ENCODE assay signal across 8 mouse cellular contexts in genomic region chr3:146781131-146781530, GRCm38 (mm10). TPM values are rescaled to one million over a fixed set of nuclear protein-coding genes. Genes with fewer than 3 reads are reported as not detected.
A peak's percentile ranks its signal among the peaks of the same experiment; 100 is the strongest.
DNase-seq lines count a peak whose midpoint lies in the region; ATAC-seq and TF ChIP-seq lines count a peak whose summit lies in the region.

No protein-coding gene starts in this region.

- peak overlapping the region; percentile 54 for H3K4me2 ChIP-seq in heart, postnatal 0 days (ENCODE audit: low read depth, low read length)

- no peak overlapping the region; the same call in 1 of the 2 replicates for H3K9ac ChIP-seq in heart, postnatal 0 days (replicated peaks; ENCODE audit: low read depth, low read length)

- H3K27me3 ChIP-seq in embryonic facial prominence, embryonic 10.5 days (replicated peaks; ENCODE audit: low read depth, poor library complexity, severe bottlenecking) = no peaks in the 10 kb centered on the region
- no peaks in the 10 kb centered on the region for H3K27me3 ChIP-seq in heart, postnatal 0 days (ENCODE audit: control insufficient read depth, insufficient read depth, low read length)

- WGBS in embryonic facial prominence, embryonic 10.5 days = 28% methylated on average over 11 of the region's 11 CpGs
- WGBS in heart, postnatal 0 days = 8% methylated on average over 11 of the region's 11 CpGs

- TF ChIP-seq EP300 in heart, postnatal 0 days (IDR thresholded peaks at IDR 0.05; ENCODE audit: low read depth) = no peak

- DNase-seq in adrenal gland, adult (ENCODE audit: inconsistent age in 2 of 2, low spot score in 1 of 2) = peak; percentile 33 to 70
- no peak for DNase-seq in adrenal gland, postnatal 4 days (ENCODE audit: low spot score in 2 of 2)
- peak; percentile 52 for DNase-seq in embryonic facial prominence, embryonic 10.5 days (ENCODE audit: low spot score)
- DNase-seq in heart, postnatal 0 days (ENCODE audit: low spot score) = peak; percentile 36
- DNase-seq in kidney, postnatal 14 days = peak; percentile 21
- DNase-seq in thymus, postnatal 14 days = peak; percentile 52
- DNase-seq in layer of hippocampus, adult 8-10 months (ENCODE audit: low spot score in 2 of 2) = no peak

- no peak overlapping the region for H3K4me3 ChIP-seq in embryonic facial prominence, embryonic 10.5 days
- peak overlapping the region; percentile 25 for H3K4me3 ChIP-seq in heart, postnatal 0 days (ENCODE audit: low read depth, low read length)

- TF ChIP-seq CTCF in heart, postnatal 0 days (IDR thresholded peaks at IDR 0.05; ENCODE audit: low read depth) = no peak

- peaks cover 11% of the 10 kb centered on the region for H3K4me1 ChIP-seq in embryonic facial prominence, embryonic 10.5 days
- peaks cover 23% of the 10 kb centered on the region for H3K4me1 ChIP-seq in heart, postnatal 0 days (ENCODE audit: control insufficient read depth, insufficient read depth)

- ATAC-seq in heart, postnatal 0 days (ENCODE audit: insufficient read depth, low read depth) = peak; percentile 58
- peak; percentile 35 for ATAC-seq in megakaryocyte progenitor cell, adult 5-6 weeks (replicated peaks; ENCODE audit: poor library complexity)

- no peak overlapping the region for H3K27ac ChIP-seq in embryonic facial prominence, embryonic 10.5 days (replicated peaks)
- peak overlapping the region; percentile 65 for H3K27ac ChIP-seq in heart, postnatal 0 days (ENCODE audit: low read depth)

- no peaks in the 10 kb centered on the region for H3K36me3 ChIP-seq in embryonic facial prominence, embryonic 10.5 days (replicated peaks)
- H3K36me3 ChIP-seq in heart, postnatal 0 days (replicated peaks; ENCODE audit: control insufficient read depth, insufficient read depth, low read length) = no peaks in the 10 kb centered on the region

- no peaks in the 10 kb centered on the region for H3K9me3 ChIP-seq in embryonic facial prominence, embryonic 10.5 days
- no peaks in the 10 kb centered on the region for H3K9me3 ChIP-seq in heart, postnatal 0 days (replicated peaks; ENCODE audit: control insufficient read depth, low read length)

RNA-seq across cellular contexts. Expression of gene Prkacb, which starts 31.7 kb away (rescaled TPM):
- 100 to 1,000 TPM; 119 to 131 TPM for total RNA-seq in adrenal gland, postnatal 4 days (2021)
- polyA plus RNA-seq in embryonic facial prominence, embryonic 10.5 days (2016; fragmentation: Nextera tagmentation; extraction: Ambion mirVana) = 64.3 and 67.6 TPM in 2 replicates
- total RNA-seq in heart, postnatal 0 days (2014; rRNA removed; ENCODE audit: low replicate concordance) = 53.1 and 58.6 TPM in 2 replicates
- polyA plus RNA-seq in heart, postnatal 0 days (2015; fragmentation: Nextera tagmentation; extraction: Ambion mirVana) = 38.0 and 41.7 TPM in 2 replicates
- 67.8 and 72.9 TPM in 2 replicates for total RNA-seq in megakaryocyte progenitor cell, adult 5-6 weeks (2015)
- 60.8 and 75.2 TPM in 2 replicates for total RNA-seq in megakaryocyte progenitor cell, adult 5-6 weeks (2017)
- total RNA-seq in layer of hippocampus, adult 8-10 months (2022) = 100 to 1,000 TPM; 234 to 268 (median 254) TPM

Comparison
In these comparisons a context has a peak if more than half of its experiments do, and no peak if none do; other contexts are left out.
1. DNase-seq: peak in adrenal gland, adult (2 of 2), embryonic facial prominence, embryonic 10.5 days (single experiment), heart, postnatal 0 days (single experiment), kidney, postnatal 14 days (single experiment) and thymus, postnatal 14 days (single experiment); none in adrenal gland, postnatal 4 days (0 of 2) and layer of hippocampus, adult 8-10 months (0 of 2).